Mouse (Mus musculus): ENCODE results near the gene Gm13271. TPM values are rescaled to one million over a fixed set of nuclear protein-coding genes. Genes with fewer than 3 reads are reported as not detected.
"Not testable (repeated sequence)": the region's sequence is repeated elsewhere in the genome, so short reads cannot be mapped to it uniquely, and the experiment has no call there.

The Gm13271 gene
- polyA plus RNA-seq, 1 experiment from 2014 or later, result not detected

DNA sequence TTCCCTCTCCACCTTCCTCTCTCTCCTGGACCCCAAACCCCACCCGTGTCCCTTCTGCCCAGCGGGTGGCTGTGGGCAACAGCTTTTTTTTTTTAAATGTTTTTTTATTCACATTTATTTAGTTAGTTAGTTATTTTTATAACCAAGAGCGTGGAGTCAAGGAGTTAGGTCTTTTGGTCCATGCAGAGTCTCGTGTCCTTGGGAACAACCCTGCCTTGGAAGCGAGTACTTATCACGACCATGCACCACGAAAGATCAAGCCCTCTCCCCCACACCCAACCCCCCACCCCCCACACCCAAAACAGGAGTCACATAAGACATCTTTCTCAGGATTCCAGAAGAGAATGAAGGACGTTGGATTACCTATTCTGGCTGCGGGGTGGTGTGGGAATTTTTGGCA, 7.7 kb downstream of the Gm13271 start:
- not testable (repeated sequence) for H3K4me2 ChIP-seq (replicated peaks); H3K27ac ChIP-seq; H3K36me3 ChIP-seq; H3K9ac ChIP-seq; H3K4me3 ChIP-seq; ATAC-seq (ENCODE audit: insufficient number of reproducible peaks, insufficient read depth, low FRiP score, low TSS enrichment); H3K27me3 ChIP-seq; H3K4me1 ChIP-seq; H3K9me3 ChIP-seq
- WGBS, result 56% methylated on average over 9 of the region's 9 CpGs

DNA sequence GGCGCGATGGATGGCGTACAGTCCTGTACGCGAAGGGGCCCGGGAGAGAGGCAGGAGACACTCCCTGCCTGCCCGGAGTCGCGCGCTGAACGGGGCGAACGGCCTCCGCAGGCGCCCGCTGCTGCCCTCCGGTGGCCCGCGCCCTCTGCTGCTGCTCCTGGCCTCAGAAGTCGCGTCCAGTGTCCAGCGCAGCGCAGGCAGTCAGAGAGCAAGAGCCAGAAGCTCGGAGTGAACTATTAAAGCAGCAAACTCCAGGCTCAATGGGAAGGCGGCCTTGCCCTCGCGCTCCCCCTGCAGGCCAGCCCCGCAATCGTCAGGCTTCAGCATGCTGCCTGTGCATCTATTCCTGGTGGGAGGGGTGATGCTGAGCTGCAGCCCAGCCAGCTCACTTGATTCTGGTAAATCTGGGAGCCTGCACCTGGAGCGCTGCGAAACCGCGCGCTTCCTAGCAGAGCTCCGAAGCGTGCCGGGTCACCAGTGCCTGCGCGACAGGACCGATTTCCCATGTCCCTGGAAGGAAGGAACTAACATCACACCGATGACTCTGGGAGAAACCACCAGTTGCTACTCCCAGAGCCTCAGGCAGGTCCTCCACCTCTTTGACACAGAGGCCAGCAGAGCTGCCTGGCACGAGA, 8.8 kb downstream of the Gm13271 start:
- not testable (repeated sequence) for H3K9ac ChIP-seq; H3K27me3 ChIP-seq; H3K36me3 ChIP-seq; H3K9me3 ChIP-seq; ATAC-seq (ENCODE audit: insufficient number of reproducible peaks, insufficient read depth, low FRiP score, low TSS enrichment); H3K4me1 ChIP-seq
- WGBS, result 4% methylated on average over 26 of the region's 42 CpGs
- Histone ChIP-seq H3K4me3 (peak overlapping the region; percentile 38), H3K4me2 (replicated peaks) (peak overlapping the region; percentile 49), H3K27ac (0 out of 2 replicates have a peak overlapping the region, but pooled peaks have one; percentile 17)

DNA sequence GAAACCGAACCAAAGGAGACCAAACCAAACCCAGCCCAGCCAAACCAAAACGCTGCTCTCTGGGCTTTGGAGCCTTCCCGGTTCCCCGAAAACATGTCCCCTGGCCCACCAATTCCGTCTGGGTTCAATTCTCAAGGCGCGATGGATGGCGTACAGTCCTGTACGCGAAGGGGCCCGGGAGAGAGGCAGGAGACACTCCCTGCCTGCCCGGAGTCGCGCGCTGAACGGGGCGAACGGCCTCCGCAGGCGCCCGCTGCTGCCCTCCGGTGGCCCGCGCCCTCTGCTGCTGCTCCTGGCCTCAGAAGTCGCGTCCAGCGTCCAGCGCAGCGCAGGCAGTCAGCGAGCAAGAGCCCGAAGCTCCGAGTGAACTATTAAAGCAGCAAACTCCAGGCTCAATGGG, 18.9 kb downstream of the Gm13271 start, which contains the start of gene Gm13290:
Gene Gm13290, plus strand, starts transcription at position 301 of the 400 bp plus-strand sequence.
- not testable (repeated sequence) for H3K27ac ChIP-seq; H3K4me1 ChIP-seq; ATAC-seq (ENCODE audit: insufficient number of reproducible peaks, insufficient read depth, low FRiP score, low TSS enrichment); H3K27me3 ChIP-seq; H3K4me2 ChIP-seq (replicated peaks); H3K36me3 ChIP-seq; H3K4me3 ChIP-seq; H3K9ac ChIP-seq; H3K9me3 ChIP-seq
- no CpG with 5 or more reads among the region's 32 CpGs for WGBS

DNA sequence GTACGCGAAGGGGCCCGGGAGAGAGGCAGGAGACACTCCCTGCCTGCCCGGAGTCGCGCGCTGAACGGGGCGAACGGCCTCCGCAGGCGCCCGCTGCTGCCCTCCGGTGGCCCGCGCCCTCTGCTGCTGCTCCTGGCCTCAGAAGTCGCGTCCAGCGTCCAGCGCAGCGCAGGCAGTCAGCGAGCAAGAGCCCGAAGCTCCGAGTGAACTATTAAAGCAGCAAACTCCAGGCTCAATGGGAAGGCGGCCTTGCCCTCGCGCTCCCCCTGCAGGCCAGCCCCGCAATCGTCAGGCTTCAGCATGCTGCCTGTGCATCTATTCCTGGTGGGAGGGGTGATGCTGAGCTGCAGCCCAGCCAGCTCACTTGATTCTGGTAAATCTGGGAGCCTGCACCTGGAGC, 22.0 kb downstream of the Gm13271 start, which contains the start of gene Gm13289:
Gene Gm13289, plus strand, starts transcription at position 301 of the 400 bp plus-strand sequence.
- not testable (repeated sequence) for H3K27ac ChIP-seq; ATAC-seq (ENCODE audit: insufficient number of reproducible peaks, insufficient read depth, low FRiP score, low TSS enrichment); H3K36me3 ChIP-seq

DNA sequence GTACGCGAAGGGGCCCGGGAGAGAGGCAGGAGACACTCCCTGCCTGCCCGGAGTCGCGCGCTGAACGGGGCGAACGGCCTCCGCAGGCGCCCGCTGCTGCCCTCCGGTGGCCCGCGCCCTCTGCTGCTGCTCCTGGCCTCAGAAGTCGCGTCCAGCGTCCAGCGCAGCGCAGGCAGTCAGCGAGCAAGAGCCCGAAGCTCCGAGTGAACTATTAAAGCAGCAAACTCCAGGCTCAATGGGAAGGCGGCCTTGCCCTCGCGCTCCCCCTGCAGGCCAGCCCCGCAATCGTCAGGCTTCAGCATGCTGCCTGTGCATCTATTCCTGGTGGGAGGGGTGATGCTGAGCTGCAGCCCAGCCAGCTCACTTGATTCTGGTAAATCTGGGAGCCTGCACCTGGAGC, 24.9 kb downstream of the Gm13271 start, which contains the start of gene Gm13272:
Gene Gm13272, plus strand, starts transcription at position 301 of the 400 bp plus-strand sequence.
- not testable (repeated sequence) for H3K9me3 ChIP-seq; H3K4me2 ChIP-seq (replicated peaks); H3K4me1 ChIP-seq; ATAC-seq (ENCODE audit: insufficient number of reproducible peaks, insufficient read depth, low FRiP score, low TSS enrichment); H3K27me3 ChIP-seq; H3K27ac ChIP-seq; H3K36me3 ChIP-seq; H3K4me3 ChIP-seq; H3K9ac ChIP-seq
- WGBS, result no CpG with 5 or more reads among the region's 29 CpGs

More for the DNA sequence above, 22.0 kb downstream of the Gm13271 start, which contains the start of gene Gm13289:
- not testable (repeated sequence) for H3K4me3 ChIP-seq; H3K27me3 ChIP-seq; H3K9me3 ChIP-seq; H3K4me1 ChIP-seq; H3K9ac ChIP-seq; H3K4me2 ChIP-seq (replicated peaks)
- no CpG with 5 or more reads among the region's 29 CpGs for WGBS

DNA sequence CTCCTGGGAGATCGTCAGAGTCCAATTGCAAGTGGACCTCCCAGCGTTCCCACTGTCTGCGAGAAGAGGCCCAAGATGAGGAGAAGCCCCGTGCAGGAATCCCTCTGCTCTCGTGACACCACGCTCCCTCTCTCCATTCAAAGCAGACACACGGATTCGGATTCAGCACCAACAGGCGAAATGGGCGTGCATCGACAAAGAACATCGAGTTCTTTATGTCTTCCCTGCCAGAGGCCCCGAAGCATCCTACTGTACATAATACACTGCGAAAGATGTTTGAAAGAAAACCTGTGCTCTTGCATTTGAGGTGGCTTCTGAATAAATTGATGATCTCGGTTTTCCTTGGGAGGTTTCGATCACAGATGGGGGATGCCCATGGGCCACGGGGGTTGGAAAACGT, 25.7 kb downstream of the Gm13271 start:
- not testable (repeated sequence) for H3K9me3 ChIP-seq; H3K36me3 ChIP-seq; H3K4me1 ChIP-seq; H3K9ac ChIP-seq; H3K4me2 ChIP-seq (replicated peaks); ATAC-seq (ENCODE audit: insufficient number of reproducible peaks, insufficient read depth, low FRiP score, low TSS enrichment); H3K4me3 ChIP-seq; H3K27me3 ChIP-seq; H3K27ac ChIP-seq
- 41% methylated on average over 16 of the region's 18 CpGs for WGBS

DNA sequence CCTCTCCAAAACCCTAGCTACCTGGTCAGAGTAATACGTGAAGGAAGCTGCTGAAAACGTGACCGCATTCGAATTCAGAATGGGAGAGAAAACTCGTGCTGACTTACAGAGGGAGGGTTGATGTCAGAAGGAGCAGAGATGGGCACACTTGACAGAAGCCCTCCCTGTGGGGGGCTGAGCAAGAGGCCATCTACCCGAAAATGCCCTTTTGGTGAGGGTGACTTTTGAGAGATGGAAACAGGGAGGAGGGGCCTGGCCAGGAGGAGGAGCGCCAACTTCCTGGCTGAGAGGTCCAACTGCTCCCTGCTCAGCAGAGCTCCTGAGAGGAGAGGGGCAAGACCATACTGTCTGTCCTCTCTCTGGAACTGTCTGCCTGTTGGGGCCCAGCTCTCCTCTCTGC, 27.2 kb downstream of the Gm13271 start, which contains the start of gene Ifnz:
Gene Ifnz, plus strand, starts transcription at position 301 of the 400 bp plus-strand sequence.
- H3K36me3 ChIP-seq; H3K27ac ChIP-seq; H3K9me3 ChIP-seq; H3K9ac ChIP-seq; ATAC-seq (ENCODE audit: insufficient number of reproducible peaks, insufficient read depth, low FRiP score, low TSS enrichment); H3K27me3 ChIP-seq; H3K4me1 ChIP-seq: not testable (repeated sequence)
- WGBS, result 16% methylated on average over 5 of the region's 7 CpGs
- peak within 1 kb of the TSS; percentile 30; the same call in 1 of the 2 replicates for H3K4me2 ChIP-seq (replicated peaks)
- H3K4me3 ChIP-seq, result 0 out of 2 replicates have a peak within 1 kb of the TSS, but pooled peaks have one; percentile 22

GRCm38 (mm10) chr4:88782335-88782734, 27.7 kb downstream of the Gm13271 start:
- H3K4me3 ChIP-seq, result 0 out of 2 replicates have a peak overlapping the region, but pooled peaks have one; percentile 22
- not testable (repeated sequence) for H3K27me3 ChIP-seq; H3K4me1 ChIP-seq; H3K27ac ChIP-seq; H3K36me3 ChIP-seq; H3K9me3 ChIP-seq; H3K9ac ChIP-seq; ATAC-seq (ENCODE audit: insufficient number of reproducible peaks, insufficient read depth, low FRiP score, low TSS enrichment)
- 0% methylated on average over 21 of the region's 31 CpGs for WGBS
- peak overlapping the region; percentile 30; the same call in 1 of the 2 replicates for H3K4me2 ChIP-seq (replicated peaks)

GRCm38 (mm10) chr4:88785409-88785808, 30.7 kb downstream of the Gm13271 start, which contains the start of gene Gm13276:
TSS of gene Gm13276 (plus strand) at chr4:88785709.
- H3K4me1 ChIP-seq; H3K4me3 ChIP-seq; H3K9me3 ChIP-seq; H3K27ac ChIP-seq; H3K4me2 ChIP-seq (replicated peaks); H3K36me3 ChIP-seq; ATAC-seq (ENCODE audit: insufficient number of reproducible peaks, insufficient read depth, low FRiP score, low TSS enrichment); H3K27me3 ChIP-seq; H3K9ac ChIP-seq: not testable (repeated sequence)
- WGBS, result no CpG with 5 or more reads among the region's 27 CpGs

DNA sequence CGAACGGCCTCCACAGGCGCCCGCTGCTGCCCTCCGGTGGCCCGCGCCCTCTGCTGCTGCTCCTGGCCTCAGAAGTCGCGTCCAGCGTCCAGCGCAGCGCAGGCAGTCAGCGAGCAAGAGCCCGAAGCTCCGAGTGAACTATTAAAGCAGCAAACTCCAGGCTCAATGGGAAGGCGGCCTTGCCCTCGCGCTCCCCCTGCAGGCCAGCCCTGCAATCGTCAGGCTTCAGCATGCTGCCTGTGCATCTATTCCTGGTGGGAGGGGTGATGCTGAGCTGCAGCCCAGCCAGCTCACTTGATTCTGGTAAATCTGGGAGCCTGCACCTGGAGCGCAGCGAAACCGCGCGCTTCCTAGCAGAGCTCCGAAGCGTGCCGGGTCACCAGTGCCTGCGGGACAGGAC, 33.7 kb downstream of the Gm13271 start, which contains the start of gene Gm13277:
Gene Gm13277, plus strand, starts transcription at position 231 of the 400 bp plus-strand sequence.
- WGBS, result 0% methylated on average over 1 of the region's 28 CpGs
- not testable (repeated sequence) for H3K4me1 ChIP-seq; H3K4me2 ChIP-seq (replicated peaks); H3K4me3 ChIP-seq; H3K27me3 ChIP-seq; H3K9me3 ChIP-seq; H3K9ac ChIP-seq; H3K27ac ChIP-seq; H3K36me3 ChIP-seq; ATAC-seq (ENCODE audit: insufficient number of reproducible peaks, insufficient read depth, low FRiP score, low TSS enrichment)

- ATAC-seq (ENCODE audit: insufficient number of reproducible peaks, insufficient read depth, low FRiP score, low TSS enrichment); H3K4me1 ChIP-seq; H3K4me2 ChIP-seq (replicated peaks); H3K9ac ChIP-seq; H3K27me3 ChIP-seq; H3K4me3 ChIP-seq; H3K27ac ChIP-seq; H3K36me3 ChIP-seq; H3K9me3 ChIP-seq: not testable (repeated sequence)
- WGBS, result no CpG with 5 or more reads among the region's 28 CpGs
Observed at GRCm38 (mm10) chr4:88791250-88791649, 36.6 kb downstream of the Gm13271 start, which contains the start of gene Gm13278. TSS of gene Gm13278 (plus strand) at chr4:88791550.

DNA sequence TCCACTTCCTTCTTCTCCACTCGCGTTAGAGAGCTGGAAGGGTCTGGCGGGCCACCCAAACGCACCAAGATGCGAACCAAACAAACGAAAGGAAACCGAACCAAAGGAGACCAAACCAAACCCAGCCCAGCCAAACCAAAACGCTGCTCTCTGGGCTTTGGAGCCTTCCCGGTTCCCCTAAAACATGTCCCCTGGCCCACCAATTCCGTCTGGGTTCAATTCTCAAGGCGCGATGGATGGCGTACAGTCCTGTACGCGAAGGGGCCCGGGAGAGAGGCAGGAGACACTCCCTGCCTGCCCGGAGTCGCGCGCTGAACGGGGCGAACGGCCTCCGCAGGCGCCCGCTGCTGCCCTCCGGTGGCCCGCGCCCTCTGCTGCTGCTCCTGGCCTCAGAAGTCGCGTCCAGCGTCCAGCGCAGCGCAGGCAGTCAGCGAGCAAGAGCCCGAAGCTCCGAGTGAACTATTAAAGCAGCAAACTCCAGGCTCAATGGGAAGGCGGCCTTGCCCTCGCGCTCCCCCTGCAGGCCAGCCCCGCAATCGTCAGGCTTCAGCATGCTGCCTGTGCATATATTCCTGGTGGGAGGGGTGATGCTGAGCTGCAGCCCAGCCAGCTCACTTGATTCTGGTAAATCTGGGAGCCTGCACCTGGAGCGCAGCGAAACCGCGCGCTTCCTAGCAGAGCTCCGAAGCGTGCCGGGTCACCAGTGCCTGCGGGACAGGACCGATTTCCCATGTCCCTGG, 39.4 kb downstream of the Gm13271 start, which contains the start of gene Gm13275:
Gene Gm13275, plus strand, starts transcription at position 552 of the 740 bp plus-strand sequence.
- H3K4me1 ChIP-seq; H3K4me2 ChIP-seq (replicated peaks); H3K27ac ChIP-seq; ATAC-seq (ENCODE audit: insufficient number of reproducible peaks, insufficient read depth, low FRiP score, low TSS enrichment); H3K4me3 ChIP-seq; H3K9ac ChIP-seq; H3K36me3 ChIP-seq; H3K9me3 ChIP-seq; H3K27me3 ChIP-seq: not testable (repeated sequence)
- WGBS, result 1% methylated on average over 14 of the region's 52 CpGs
